Comparison of ENCODE assay signal across 12 mouse cellular contexts in genomic region chr6:54116299-54116698, GRCm38 (mm10).
DNase-seq lines count a peak whose midpoint lies in the region; ATAC-seq lines count a peak whose summit lies in the region.
"Had no signal": no experiment of that assay in that cellular context is flagged by ENCODE, and none has a peak within 500 bp of the region (broad histone marks: within the 10 kb centered on the region; RNA-seq: fewer than 3 reads in every experiment).

No protein-coding gene starts in this region.

- ATAC-seq in megakaryocyte progenitor cell, adult 5-6 weeks (replicated peaks; ENCODE audit: poor library complexity), result peak; percentile 60
- ATAC-seq in erythroid progenitor cell, adult 5-6 weeks (replicated peaks; ENCODE audit: low FRiP score, poor library complexity, severe bottlenecking), result no peak

- intact Hi-C loops in left cerebral cortex, postnatal 14 days (cut with DNase I), result no loop called here

- peak; percentile 17 for DNase-seq in layer of hippocampus, adult 9-11 months
- no peak for DNase-seq in layer of hippocampus, postnatal 14 days (ENCODE audit: low spot score in 2 of 2)
- DNase-seq in B cell, adult 2 months, result peak; percentile 16 to 20
- DNase-seq in brain, adult 2 months (ENCODE audit: low read depth, low spot score), result peak; percentile 80
- no peak for DNase-seq in left cerebral cortex, postnatal 14 days (ENCODE audit: low spot score in 2 of 2)
- DNase-seq: adrenal gland, postnatal 14 days; heart, postnatal 4 days; kidney, adult 18-20 months; left cerebral cortex, postnatal 4 days; lung, embryonic 14.5 days had no signal

Comparison
In these comparisons a context has a peak if more than half of its experiments do, and no peak if none do; other contexts are left out.
1. DNase-seq: peak in layer of hippocampus, adult 9-11 months (single experiment), B cell, adult 2 months (2 of 2) and brain, adult 2 months (single experiment); none in layer of hippocampus, postnatal 14 days (0 of 2) and left cerebral cortex, postnatal 14 days (0 of 2).